Mouse (Mus musculus): ENCODE measurements around the gene Crybg1. TPM values are rescaled to one million over a fixed set of nuclear protein-coding genes. Genes with fewer than 3 reads are reported as not detected.
"Not testable (repeated sequence)": the region's sequence is repeated elsewhere in the genome, so short reads cannot be mapped to it uniquely, and the experiment has no call there.

The Crybg1 gene
- polyA plus RNA-seq, 1 experiment from 2014 or later, result 25.5 TPM

DNA sequence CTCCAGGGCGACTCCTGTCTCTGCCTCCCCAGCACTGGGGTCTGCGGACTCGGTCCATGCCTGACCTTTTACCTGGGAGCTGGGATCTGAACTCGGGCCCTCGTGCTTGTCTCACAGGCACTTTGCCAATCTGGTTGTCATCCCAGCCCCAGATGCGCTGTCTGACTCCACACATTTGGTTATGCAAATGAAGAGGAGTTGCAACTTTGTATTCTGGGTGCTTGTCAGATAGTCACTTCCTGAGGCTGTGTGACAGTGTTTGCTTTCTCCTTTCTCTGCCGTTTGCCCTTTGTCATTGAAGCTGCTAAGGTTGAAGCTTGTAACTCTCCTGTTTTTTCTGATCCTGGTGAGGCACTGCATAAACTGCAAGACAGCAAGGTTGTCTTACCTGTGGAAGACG lies 220.9 kb downstream of the Crybg1 start:
- ChIA-PET CTCF (interaction anchor here (1.4 to 2.4 kb wide), 2 partner anchors 143 to 353 kb away, joined by 3 to 10 read pairs; no protein-coding TSS in a partner anchor), POLR2A (interaction anchor here (0.6 to 1.3 kb wide), 2 partner anchors 259 to 347 kb away, joined by 3 read pairs; no protein-coding TSS in a partner anchor)
- DNase-seq (ENCODE audit: low read depth, low spot score) (no peak), ATAC-seq (no peak)
- H3K27me3 ChIP-seq, result no peaks in the 10 kb centered on the region
- in situ Hi-C loops (cut with MboI; ENCODE audit: low pct_unique_long_range_greater_than_20kb), result no loop called here
- no peak for TF ChIP-seq CTCF (IDR thresholded peaks at IDR 0.05)

DNA sequence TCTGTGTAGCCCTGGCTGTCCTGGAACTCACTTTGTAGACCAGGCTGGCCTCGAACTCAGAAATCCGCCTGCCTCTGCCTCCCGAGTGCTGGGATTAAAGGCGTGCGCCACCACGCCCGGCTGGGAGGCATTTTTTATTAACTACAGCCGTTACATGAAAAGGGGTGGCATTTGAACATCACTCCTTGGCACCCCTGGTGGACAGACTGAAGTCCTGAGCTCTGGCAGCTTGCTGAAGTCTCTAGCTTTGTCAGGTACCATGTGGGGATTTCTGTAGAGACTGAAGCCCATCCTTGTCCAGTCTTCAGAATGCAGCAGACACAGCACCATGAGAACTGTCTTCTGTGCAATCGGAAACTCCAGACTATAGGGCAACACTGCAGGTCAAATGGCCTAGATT lies 222.9 kb downstream of the Crybg1 start:
- ChIA-PET CTCF (interaction anchor here (1.8 kb wide), 1 partner anchor 351 kb away, joined by 4 read pairs; no protein-coding TSS in a partner anchor), POLR2A (interaction anchor here (0.6 kb wide), 1 partner anchor 346 kb away, joined by 4 read pairs; no protein-coding TSS in a partner anchor)
- H3K27me3 ChIP-seq; DNase-seq (ENCODE audit: low read depth, low spot score); ATAC-seq; in situ Hi-C loops (cut with MboI; ENCODE audit: low pct_unique_long_range_greater_than_20kb): not testable (repeated sequence)

DNA sequence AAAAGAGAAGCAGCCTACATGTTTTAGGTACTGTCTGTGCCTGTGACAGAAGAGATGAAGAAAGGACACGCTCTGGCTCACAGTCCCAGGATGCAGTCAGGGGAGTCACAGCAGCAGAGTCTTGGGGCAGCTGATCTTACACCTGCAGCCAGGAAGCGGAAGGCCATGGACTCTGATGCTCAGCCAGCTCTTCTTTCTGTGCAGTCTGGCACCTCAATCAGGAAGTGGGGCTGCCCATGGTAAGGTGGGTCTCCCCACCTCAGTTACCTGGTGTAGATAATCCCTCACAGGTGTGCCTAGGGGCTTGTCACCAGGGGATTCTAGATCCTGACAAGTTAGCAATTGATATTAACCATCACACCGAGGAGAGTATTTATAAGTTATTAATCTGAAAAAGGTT lies 225.6 kb downstream of the Crybg1 start:
- ChIA-PET POLR2A (interaction anchor here (0.6 kb wide), 1 partner anchor 10 kb away, joined by 4 read pairs; no protein-coding TSS in a partner anchor), CTCF (interaction anchor here (1.6 kb wide), 1 partner anchor 348 kb away, joined by 7 read pairs; no protein-coding TSS in a partner anchor)
- H3K27me3 ChIP-seq, result no peaks in the 10 kb centered on the region
- no peak for DNase-seq (ENCODE audit: low read depth, low spot score)
- no peak for TF ChIP-seq CTCF (IDR thresholded peaks at IDR 0.05)
- in situ Hi-C loops (cut with MboI; ENCODE audit: low pct_unique_long_range_greater_than_20kb), result loop anchor here (5.0 kb wide), 1 partner anchor 351 kb away; no protein-coding TSS in a partner anchor
- ATAC-seq, result no peak

DNA sequence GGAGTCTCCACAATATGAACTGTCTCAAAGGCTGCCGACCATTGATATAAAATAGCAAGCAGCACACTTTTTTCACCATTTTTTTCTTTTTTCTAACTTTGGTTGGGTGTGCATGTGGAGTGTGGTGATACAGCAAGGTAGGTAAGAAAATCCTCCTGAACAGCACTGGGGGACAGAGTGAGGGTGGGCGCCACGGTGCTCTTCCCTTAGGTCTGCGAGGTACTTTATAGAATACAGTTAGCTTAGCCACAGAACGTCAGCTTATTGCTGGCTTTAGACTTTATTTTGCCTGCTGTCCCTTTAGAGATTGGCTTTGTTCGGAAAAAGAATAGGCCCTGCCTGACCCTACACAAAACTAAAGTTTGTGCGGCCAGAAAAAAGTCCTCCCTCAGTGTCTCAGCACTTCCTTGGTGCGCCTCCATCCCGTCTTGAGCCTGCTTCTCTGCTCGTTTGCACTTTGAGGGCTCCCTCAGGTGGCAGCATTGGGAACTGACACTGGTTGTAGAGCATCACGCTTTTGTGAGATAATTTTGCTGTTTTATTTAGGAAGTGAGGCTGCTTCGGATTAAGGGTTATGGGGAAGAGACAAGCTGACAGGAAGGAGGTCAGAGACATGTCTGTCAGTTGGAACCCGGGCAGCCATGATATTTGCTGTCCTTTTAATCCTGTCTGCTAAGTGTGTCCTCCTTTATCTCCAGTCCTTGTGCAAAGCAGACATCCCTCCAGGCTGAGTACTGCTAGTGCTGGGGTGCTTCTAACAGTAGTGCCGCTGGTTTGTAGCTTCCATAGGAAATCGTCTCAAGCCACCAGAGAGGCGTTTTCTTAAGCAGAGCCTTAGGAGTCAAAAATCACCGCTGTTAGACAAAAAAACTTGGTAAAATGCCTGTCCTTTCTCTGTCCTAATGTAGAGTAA lies 229.7 kb downstream of the Crybg1 start:
- DNase-seq (ENCODE audit: low read depth, low spot score), result no peak
- CTCF ChIA-PET, result interaction anchor here (0.9 to 2.4 kb wide), 10 partner anchors 10 to 346 kb away, joined by 3 to 16 read pairs (median 4); no protein-coding TSS in a partner anchor
- in situ Hi-C loops (cut with MboI; ENCODE audit: low pct_unique_long_range_greater_than_20kb), result no loop called here
- POLR2A ChIA-PET, result interaction anchor here (0.5 kb wide), 1 partner anchor 41 kb away, joined by 3 read pairs; no protein-coding TSS in a partner anchor
- peak; percentile 95 for TF ChIP-seq CTCF (IDR thresholded peaks at IDR 0.05)
- ATAC-seq, result no peak
- H3K27me3 ChIP-seq, result no peaks in the 10 kb centered on the region

DNA sequence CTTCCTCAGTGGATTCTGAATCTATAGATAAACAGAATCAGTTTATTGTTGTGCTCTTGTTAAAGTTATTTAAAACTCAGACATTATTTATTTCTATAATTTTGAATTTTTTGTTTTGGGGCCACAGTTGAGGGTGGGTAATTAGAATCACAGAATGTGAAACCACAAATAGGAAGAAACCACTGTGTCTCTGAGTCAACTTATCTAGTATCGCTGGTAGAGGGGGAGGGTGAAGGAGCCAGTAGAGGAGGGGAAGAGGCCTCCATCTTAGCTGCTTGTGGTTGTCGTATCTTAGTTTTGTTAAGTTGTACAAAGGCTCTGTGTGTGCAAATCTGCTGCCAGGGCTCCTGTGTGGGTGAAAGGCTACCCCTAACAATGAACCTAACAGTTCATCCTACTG lies 231.9 kb downstream of the Crybg1 start:
- CTCF ChIA-PET, result interaction anchor here (1.2 kb wide), 1 partner anchor 222 kb away, joined by 3 read pairs; no protein-coding TSS in a partner anchor
- in situ Hi-C loops (cut with MboI; ENCODE audit: low pct_unique_long_range_greater_than_20kb), result no loop called here
- no peaks in the 10 kb centered on the region for H3K27me3 ChIP-seq
- DNase-seq (ENCODE audit: low read depth, low spot score) (no peak), ATAC-seq (no peak)
- POLR2A ChIA-PET, result no interaction called here
- no peak for TF ChIP-seq CTCF (IDR thresholded peaks at IDR 0.05)

DNA sequence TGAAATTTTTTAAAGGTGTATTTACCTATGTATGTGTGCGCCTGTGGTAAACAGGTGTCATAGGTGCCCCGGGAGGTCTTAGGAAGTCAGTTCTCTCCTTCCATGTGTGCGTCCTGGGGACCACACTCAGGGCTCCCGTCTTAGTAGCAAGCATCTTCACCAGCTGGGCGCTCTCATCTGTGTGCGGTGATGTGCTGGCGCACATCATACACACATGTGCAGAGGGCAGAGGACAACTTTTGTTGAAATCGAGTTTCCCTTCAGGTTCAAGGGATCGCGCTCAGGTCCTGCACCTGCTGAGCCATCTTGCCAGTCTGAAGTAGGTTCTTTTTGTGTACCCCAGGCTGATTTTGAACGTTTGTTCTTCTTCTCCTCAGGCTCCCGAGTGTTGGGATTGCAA lies 232.5 kb downstream of the Crybg1 start:
- no peak for TF ChIP-seq CTCF (IDR thresholded peaks at IDR 0.05)
- no peaks in the 10 kb centered on the region for H3K27me3 ChIP-seq
- ChIA-PET CTCF (no interaction called here), POLR2A (no interaction called here)
- in situ Hi-C loops (cut with MboI; ENCODE audit: low pct_unique_long_range_greater_than_20kb), result no loop called here
- DNase-seq (ENCODE audit: low read depth, low spot score) (no peak), ATAC-seq (no peak)

DNA sequence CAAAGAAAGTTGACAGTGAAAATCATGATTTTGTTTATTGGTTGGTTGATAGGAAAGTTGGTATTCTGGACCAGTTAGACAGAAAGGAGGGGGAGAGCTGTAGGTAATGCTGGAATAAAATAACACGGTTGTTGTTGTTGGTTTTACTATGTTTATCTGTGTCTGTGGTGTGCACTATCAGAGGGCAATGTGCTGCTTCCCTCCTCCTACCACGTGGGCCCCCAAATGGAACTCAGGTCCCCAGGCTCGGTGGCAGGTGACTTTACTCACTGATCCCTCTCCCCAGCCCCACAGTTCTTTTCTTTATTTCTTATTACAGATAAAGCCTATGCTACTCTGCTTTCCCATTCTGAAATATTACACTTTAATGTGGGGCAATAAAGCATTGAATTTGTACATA lies 236.4 kb downstream of the Crybg1 start:
- no peak for ATAC-seq
- no peak for TF ChIP-seq CTCF (IDR thresholded peaks at IDR 0.05)
- no peak for DNase-seq (ENCODE audit: low read depth, low spot score)
- H3K27me3 ChIP-seq, result no peaks in the 10 kb centered on the region
- POLR2A ChIA-PET, result interaction anchor here (0.7 kb wide), 1 partner anchor 11 kb away, joined by 4 read pairs; no protein-coding TSS in a partner anchor
- CTCF ChIA-PET, result no interaction called here
- in situ Hi-C loops (cut with MboI; ENCODE audit: low pct_unique_long_range_greater_than_20kb), result no loop called here

DNA sequence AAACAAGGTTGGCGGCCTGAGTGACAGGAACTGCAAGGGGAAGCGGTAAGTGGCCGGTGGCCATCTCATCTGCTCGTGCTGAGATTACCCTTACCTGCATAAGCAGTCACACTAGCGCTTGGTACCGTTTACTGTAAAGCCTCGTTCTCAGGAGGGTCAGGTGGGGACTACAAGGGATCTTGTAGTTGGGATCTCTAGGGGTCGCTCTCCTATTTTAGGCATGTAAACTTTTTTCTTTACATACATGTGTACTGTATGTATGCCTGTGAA lies 237.8 kb downstream of the Crybg1 start:
- DNase-seq (ENCODE audit: low read depth, low spot score) (no peak), ATAC-seq (no peak)
- in situ Hi-C loops (cut with MboI; ENCODE audit: low pct_unique_long_range_greater_than_20kb), result no loop called here
- POLR2A ChIA-PET, result no interaction called here
- CTCF ChIA-PET, result interaction anchor here (1.0 to 1.3 kb wide), 3 partner anchors 11 to 336 kb away, joined by 3 to 4 read pairs (median 3); no protein-coding TSS in a partner anchor
- H3K27me3 ChIP-seq, result no peaks in the 10 kb centered on the region
- TF ChIP-seq CTCF (IDR thresholded peaks at IDR 0.05), result no peak

DNA sequence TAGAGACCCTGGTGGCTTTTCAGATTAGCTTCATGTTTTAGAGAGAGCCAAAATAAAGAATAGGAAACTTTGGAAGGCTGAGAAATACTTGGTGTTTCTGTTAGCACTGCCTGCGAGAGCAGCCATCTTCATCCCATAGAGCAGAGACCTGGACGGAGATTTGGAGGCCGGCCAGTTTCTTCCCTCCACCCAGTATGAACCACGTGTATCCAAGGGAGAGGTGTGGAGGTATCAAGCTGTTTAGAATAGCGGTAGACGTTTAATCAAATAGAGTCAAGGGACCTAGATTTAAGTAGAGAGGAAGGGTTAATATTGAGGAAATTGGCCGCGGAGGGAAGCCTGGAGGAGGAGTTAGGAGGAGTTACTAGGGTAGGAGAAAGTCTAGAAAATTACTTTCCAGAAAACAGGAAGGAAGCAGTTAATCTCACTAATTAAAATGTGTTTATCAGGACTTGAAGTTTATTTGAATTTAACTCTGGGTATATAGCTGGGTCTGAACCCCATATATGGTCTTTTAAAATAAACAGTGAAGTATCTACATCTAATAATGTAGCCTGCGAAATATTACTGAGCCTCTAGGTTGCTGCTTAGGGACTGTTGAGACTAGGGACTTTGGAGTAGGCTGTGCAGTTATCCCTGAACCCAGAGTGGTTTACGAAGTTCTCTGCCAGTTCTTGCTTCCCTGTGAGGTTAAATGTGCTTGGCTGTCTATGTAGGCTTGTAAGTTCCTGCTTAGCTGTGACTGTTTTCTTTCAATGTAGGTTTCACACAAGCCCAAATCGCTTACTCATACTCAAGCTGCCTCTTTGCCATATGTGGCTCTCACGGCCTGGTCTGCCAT lies 238.4 kb downstream of the Crybg1 start:
- in situ Hi-C loops (cut with MboI; ENCODE audit: low pct_unique_long_range_greater_than_20kb), result no loop called here
- ChIA-PET CTCF (interaction anchor here (1.0 to 2.2 kb wide), 4 partner anchors 12 to 335 kb away, joined by 3 to 8 read pairs (median 4); no protein-coding TSS in a partner anchor), POLR2A (no interaction called here)
- H3K27me3 ChIP-seq, result no peaks in the 10 kb centered on the region
- DNase-seq (ENCODE audit: low read depth, low spot score), result no peak
- no peak for ATAC-seq
- no peak for TF ChIP-seq CTCF (IDR thresholded peaks at IDR 0.05)

DNA sequence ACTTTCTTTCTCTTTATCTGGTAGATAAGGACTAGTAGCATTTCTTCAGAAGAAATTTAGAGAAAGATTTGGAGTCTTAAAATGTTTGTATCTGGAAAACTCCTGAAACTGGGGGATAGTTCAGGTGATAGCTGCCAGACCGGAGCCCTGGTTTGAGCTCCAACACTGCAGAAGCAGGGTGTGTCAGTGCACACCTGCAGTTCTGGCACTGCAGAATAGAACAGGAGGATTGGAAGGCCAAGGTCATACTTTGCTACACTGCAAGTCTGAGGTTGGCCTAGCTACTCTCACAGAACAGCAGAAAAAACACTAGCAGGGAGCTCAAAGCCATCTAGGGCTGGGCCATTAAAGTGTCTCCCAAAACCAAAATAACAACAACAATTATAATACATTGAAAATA lies 244.1 kb downstream of the Crybg1 start:
- TF ChIP-seq CTCF (IDR thresholded peaks at IDR 0.05), result no peak
- ATAC-seq (no peak), DNase-seq (ENCODE audit: low read depth, low spot score) (no peak)
- ChIA-PET CTCF (interaction anchor here (1.2 kb wide), 1 partner anchor 330 kb away, joined by 3 read pairs; no protein-coding TSS in a partner anchor), POLR2A (no interaction called here)
- H3K27me3 ChIP-seq, result no peaks in the 10 kb centered on the region
- in situ Hi-C loops (cut with MboI; ENCODE audit: low pct_unique_long_range_greater_than_20kb), result no loop called here
